Mouse (Mus musculus) bone marrow macrophage, adult 2 months (primary cell): ENCODE results near the gene Flrt3.

Source experiments
- CTCF ChIP-seq: IDR thresholded peaks from 2 replicates; pipeline ENCODE4 v1.5.1; 2012; ENCODE audit warnings: low read depth, mild to moderate bottlenecking, low read length, moderate library complexity
- POLR2A ChIP-seq: IDR thresholded peaks from 2 replicates; pipeline ENCODE4 v1.6.1; 2012; ENCODE audit warnings: mild to moderate bottlenecking, low read depth, low read length, borderline replicate concordance

- TF ChIP-seq CTCF = no peak; the same call in 1 of the 2 replicates
- TF ChIP-seq POLR2A = no peak
These were observed 812 bp downstream of the Flrt3 start for GRCm38 (mm10) chr2:140670457-140670856.
